Mouse (Mus musculus) erythroid progenitor cell, adult 5-6 weeks (primary cell): Measurements from ENCODE around the gene Hoxa3. TPM values are rescaled to one million over a fixed set of nuclear protein-coding genes. Genes with fewer than 3 reads are reported as not detected.

ENCODE experiments used
- ATAC-seq: replicated peaks from 2 replicates; pipeline ENCODE4 v1.8.0; 2016; ENCODE audit warnings: moderate number of reproducible peaks, mild to moderate bottlenecking, moderate TSS enrichment, inconsistent platforms; ENCODE audit not compliant: poor library complexity, low FRiP score, severe bottlenecking
- total RNA-seq, 2 experiments: library from RNA; stranded (forward) in 1 of 2; stranded (reverse) in 1 of 2; fragments of 150-400 nt in 1 of 2; fragments of 186-747, 209-891 nt in 1 of 2; gene quantifications; 2 replicates each; pipeline versions ENCODE4 v1.2.3 to v1.2.4; 2015 to 2017; ENCODE audit warnings: low replicate concordance in 2 of 2

The Hoxa3 gene
- total RNA-seq, 2 experiments from 2014 or later: 0.45 TPM; not detected in 1

- ATAC-seq: peak; percentile 54; the same call in 1 of the 2 replicates
Measured at GRCm38 (mm10) chr6:52191860-52192550, 21.1 kb downstream of the Hoxa3 start.

- ATAC-seq: no peak
Measured at GRCm38 (mm10) chr6:52190906-52191810, 22.0 kb downstream of the Hoxa3 start, which contains the start of gene Hoxa4. Hoxa4 (minus strand) TSS chr6:52191753.

GRCm38 (mm10) chr6:52190410-52190809 lies 22.7 kb downstream of the Hoxa3 start:
- ATAC-seq: no peak

- ATAC-seq: no peak
Measured at GRCm38 (mm10) chr6:52189909-52190308, 23.2 kb downstream of the Hoxa3 start.

GRCm38 (mm10) chr6:52189172-52189591 lies 24.0 kb downstream of the Hoxa3 start:
- ATAC-seq: no peak

- no peak for ATAC-seq
Measured at GRCm38 (mm10) chr6:52186500-52186899, 26.6 kb downstream of the Hoxa3 start.

- no peak for ATAC-seq
Measured at GRCm38 (mm10) chr6:52185834-52186233, 27.3 kb downstream of the Hoxa3 start.

GRCm38 (mm10) chr6:52185222-52185621 lies 27.9 kb downstream of the Hoxa3 start:
- ATAC-seq: no peak

GRCm38 (mm10) chr6:52184668-52185067 lies 28.5 kb downstream of the Hoxa3 start:
- no peak for ATAC-seq

- no peak for ATAC-seq
Measured at GRCm38 (mm10) chr6:52183311-52184080, 29.6 kb downstream of the Hoxa3 start.

- ATAC-seq: no peak
Measured at GRCm38 (mm10) chr6:52182793-52183192, 30.3 kb downstream of the Hoxa3 start.

- no peak for ATAC-seq
Measured at GRCm38 (mm10) chr6:52182030-52182429, 31.1 kb downstream of the Hoxa3 start.

- ATAC-seq: no peak
Measured at GRCm38 (mm10) chr6:52180726-52181125, 32.4 kb downstream of the Hoxa3 start.

- no peak for ATAC-seq
Measured at GRCm38 (mm10) chr6:52180213-52180710, 32.9 kb downstream of the Hoxa3 start.

- ATAC-seq: no peak
Measured at GRCm38 (mm10) chr6:52179690-52180089, 33.4 kb downstream of the Hoxa3 start.

GRCm38 (mm10) chr6:52178918-52179665 lies 34.0 kb downstream of the Hoxa3 start:
- ATAC-seq: no peak

GRCm38 (mm10) chr6:52177806-52178205 lies 35.3 kb downstream of the Hoxa3 start:
- ATAC-seq: no peak

GRCm38 (mm10) chr6:52177061-52177735 lies 35.9 kb downstream of the Hoxa3 start, which contains the start of gene 5730596B20Rik:
5730596B20Rik (plus strand) TSS chr6:52177498.
- ATAC-seq: no peak

GRCm38 (mm10) chr6:52176391-52176790 lies 36.7 kb downstream of the Hoxa3 start:
- no peak for ATAC-seq
